Mouse (Mus musculus): ENCODE data around the gene Pgc.

The Pgc gene

GRCm38 (mm10) chr17:47750101-47750500 is 23.5 kb downstream of the Pgc start:
- no peak for DNase-seq (ENCODE audit: low spot score)

GRCm38 (mm10) chr17:47751811-47752210 is 25.2 kb downstream of the Pgc start:
- no peak for DNase-seq (ENCODE audit: low spot score)

- DNase-seq (ENCODE audit: low spot score), result no peak
These were observed 26.6 kb downstream of the Pgc start for GRCm38 (mm10) chr17:47753130-47753775.

GRCm38 (mm10) chr17:47754246-47754645 is 27.6 kb downstream of the Pgc start:
- DNase-seq (ENCODE audit: low spot score), result no peak

GRCm38 (mm10) chr17:47756366-47756765 is 29.7 kb downstream of the Pgc start:
- no peak for DNase-seq (ENCODE audit: low spot score)

GRCm38 (mm10) chr17:47757056-47757610 is 30.5 kb downstream of the Pgc start:
- no peak for DNase-seq (ENCODE audit: low spot score)

GRCm38 (mm10) chr17:47759702-47760410 is 33.2 kb downstream of the Pgc start:
- no peak for DNase-seq (ENCODE audit: low spot score)

- no peak for DNase-seq (ENCODE audit: low spot score)
These were observed 35.4 kb downstream of the Pgc start for GRCm38 (mm10) chr17:47762028-47762427.

GRCm38 (mm10) chr17:47762518-47763340 is 36.1 kb downstream of the Pgc start:
- no peak for DNase-seq (ENCODE audit: low spot score)

GRCm38 (mm10) chr17:47765986-47766385 is 39.3 kb downstream of the Pgc start:
- no peak for DNase-seq (ENCODE audit: low spot score)

- no peak for DNase-seq (ENCODE audit: low spot score)
These were observed 39.9 kb downstream of the Pgc start for GRCm38 (mm10) chr17:47766407-47767043.

GRCm38 (mm10) chr17:47767081-47767455 is 40.4 kb downstream of the Pgc start:
- DNase-seq (ENCODE audit: low spot score), result no peak

GRCm38 (mm10) chr17:47767456-47768141 is 41.0 kb downstream of the Pgc start:
- no peak for DNase-seq (ENCODE audit: low spot score)

GRCm38 (mm10) chr17:47768707-47769276 is 42.1 kb downstream of the Pgc start:
- no peak for DNase-seq (ENCODE audit: low spot score)

- no peak for DNase-seq (ENCODE audit: low spot score)
These were observed 43.0 kb downstream of the Pgc start for GRCm38 (mm10) chr17:47769389-47770299.

- DNase-seq (ENCODE audit: low spot score), result no peak
These were observed 47.0 kb downstream of the Pgc start for GRCm38 (mm10) chr17:47773604-47774003.

- no peak for DNase-seq (ENCODE audit: low spot score)
These were observed 50.5 kb downstream of the Pgc start for GRCm38 (mm10) chr17:47777141-47777540.

- DNase-seq (ENCODE audit: low spot score), result no peak
These were observed 53.8 kb downstream of the Pgc start for GRCm38 (mm10) chr17:47780470-47780869.

GRCm38 (mm10) chr17:47782486-47782885 is 55.8 kb downstream of the Pgc start:
- no peak for DNase-seq (ENCODE audit: low spot score)
